In the genomic region with DNA sequence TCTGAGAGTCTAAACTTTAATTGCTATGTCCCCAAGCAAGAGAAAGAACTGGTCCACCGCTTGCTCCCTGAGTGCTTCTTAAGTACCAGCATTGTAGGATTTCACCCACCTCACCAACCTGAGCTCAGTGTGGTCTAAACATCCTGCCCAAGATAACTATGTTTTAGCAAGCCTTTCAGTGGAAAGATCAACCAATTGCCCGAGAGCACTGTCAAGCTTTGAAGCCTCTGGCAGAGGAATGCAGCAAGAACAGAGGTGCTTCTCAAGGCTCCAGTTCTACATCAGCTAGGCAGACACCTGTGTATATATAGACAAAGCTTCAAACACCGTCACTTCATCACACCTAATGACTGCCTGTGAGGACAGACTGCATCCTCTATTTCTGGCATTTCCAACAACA, we compare ENCODE assay signal across 8 mouse cellular contexts. TPM values are rescaled to one million over a fixed set of nuclear protein-coding genes. Genes with fewer than 3 reads are reported as not detected.
DNase-seq lines count a peak whose midpoint lies in the region; ATAC-seq and TF ChIP-seq lines count a peak whose summit lies in the region.

No protein-coding gene starts in this region.

- no peaks in the 10 kb centered on the region for H3K27me3 ChIP-seq in lung, embryonic 15.5 days
- H3K27me3 ChIP-seq in forebrain, postnatal 0 days (ENCODE audit: insufficient read depth, low read length), result no peaks in the 10 kb centered on the region
- no peaks in the 10 kb centered on the region for H3K27me3 ChIP-seq in liver, embryonic 16.5 days (ENCODE audit: control insufficient read depth, insufficient read depth, low read depth, low read length)

- H3K36me3 ChIP-seq in lung, embryonic 15.5 days, result no peaks in the 10 kb centered on the region
- no peaks in the 10 kb centered on the region for H3K36me3 ChIP-seq in forebrain, postnatal 0 days (ENCODE audit: insufficient read depth)
- H3K36me3 ChIP-seq in liver, embryonic 16.5 days (ENCODE audit: control insufficient read depth, insufficient read depth), result no peaks in the 10 kb centered on the region

- peak overlapping the region; percentile 86; the same call in 1 of the 2 replicates for H3K4me2 ChIP-seq in lung, embryonic 15.5 days
- H3K4me2 ChIP-seq in forebrain, postnatal 0 days (ENCODE audit: low read depth), result peak overlapping the region; percentile 78
- H3K4me2 ChIP-seq in liver, embryonic 16.5 days (ENCODE audit: low read depth, low read length), result peak overlapping the region; percentile 18; the same call in 1 of the 2 replicates

- no peak for ATAC-seq in lung, embryonic 15.5 days (ENCODE audit: borderline replicate concordance, extremely low read depth, low FRiP score, low TSS enrichment)
- no peak for ATAC-seq in forebrain, postnatal 0 days
- no peak for ATAC-seq in liver, embryonic 16.5 days (ENCODE audit: low read depth)
- ATAC-seq in monocyte, adult 5-6 weeks (replicated peaks; ENCODE audit: insufficient number of reproducible peaks, low FRiP score, low TSS enrichment, poor library complexity, severe bottlenecking), result no peak

- no peaks in the 10 kb centered on the region for H3K9me3 ChIP-seq in lung, embryonic 15.5 days
- H3K9me3 ChIP-seq in forebrain, postnatal 0 days (ENCODE audit: low read length), result no peaks in the 10 kb centered on the region
- H3K9me3 ChIP-seq in liver, embryonic 16.5 days (replicated peaks; ENCODE audit: control insufficient read depth, low read length), result no peaks in the 10 kb centered on the region

- 46% methylated on average over 3 of the region's 3 CpGs for WGBS in lung, embryonic 15.5 days
- WGBS in forebrain, postnatal 0 days, result 46% methylated on average over 3 of the region's 3 CpGs
- WGBS in liver, embryonic 16.5 days (ENCODE audit: insufficient replicate concordance), result 46% methylated on average over 3 of the region's 3 CpGs

- H3K4me1 ChIP-seq in lung, embryonic 15.5 days, result 0 out of 2 replicates have a peak, but pooled peaks cover 9% of the 10 kb centered on the region
- H3K4me1 ChIP-seq in forebrain, postnatal 0 days (ENCODE audit: insufficient read depth), result peaks cover 10% of the 10 kb centered on the region; the same call in 1 of the 2 replicates
- no peaks in the 10 kb centered on the region; the same call in 1 of the 2 replicates for H3K4me1 ChIP-seq in liver, embryonic 16.5 days (ENCODE audit: control insufficient read depth, low read depth, low read length)

- no peak for TF ChIP-seq CTCF in forebrain, postnatal 0 days (IDR thresholded peaks at IDR 0.05; ENCODE audit: low read depth)

- no peak for DNase-seq in lung, postnatal 25 days (ENCODE audit: low spot score)
- DNase-seq in forebrain, postnatal 0 days, result no peak
- DNase-seq in thymus, postnatal 10 days (ENCODE audit: low spot score in 2 of 2), result peak; percentile 20 to 31
- DNase-seq in layer of hippocampus, adult 9-11 months, result no peak
- DNase-seq in left cerebral cortex, adult 9 months (ENCODE audit: low spot score in 2 of 2), result no peak

- H3K27ac ChIP-seq in lung, embryonic 15.5 days, result no peak overlapping the region
- no peak overlapping the region for H3K27ac ChIP-seq in forebrain, postnatal 0 days (ENCODE audit: low read depth, low read length)
- H3K27ac ChIP-seq in liver, embryonic 16.5 days (ENCODE audit: low read length), result no peak overlapping the region

- H3K4me3 ChIP-seq in lung, embryonic 15.5 days, result no peak overlapping the region
- peak overlapping the region; percentile 73 for H3K4me3 ChIP-seq in forebrain, postnatal 0 days (ENCODE audit: low read depth, low read length)
- peak overlapping the region; percentile 68; the same call in 1 of the 2 replicates for H3K4me3 ChIP-seq in liver, embryonic 16.5 days (ENCODE audit: low read depth, low read length)

- no peak overlapping the region for H3K9ac ChIP-seq in lung, embryonic 15.5 days
- 0 out of 2 replicates have a peak overlapping the region, but pooled peaks have one; percentile 7 for H3K9ac ChIP-seq in forebrain, postnatal 0 days
- H3K9ac ChIP-seq in liver, embryonic 16.5 days (ENCODE audit: low read depth, low read length), result no peak overlapping the region

RNA-seq across cellular contexts. Expression of a gene that starts 1.3 kb away (rescaled TPM):
- 0.85 and 1.1 TPM in 2 replicates for polyA plus RNA-seq in lung, embryonic 15.5 days (2015; fragmentation: Nextera tagmentation; extraction: Ambion mirVana)
- 33.2 and 43.4 TPM in 2 replicates for total RNA-seq in forebrain, postnatal 0 days (2014; rRNA removed)
- polyA plus RNA-seq in forebrain, postnatal 0 days (2015; fragmentation: Nextera tagmentation; extraction: Ambion mirVana), result 10.1 and 11.7 TPM in 2 replicates
- 3.2 and 3.3 TPM in 2 replicates for polyA plus RNA-seq in liver, embryonic 16.5 days (2015; fragmentation: Nextera tagmentation; extraction: Ambion mirVana)
- 3.2 to 11.4 TPM (median 8.9 TPM) in 3 replicates for total RNA-seq in monocyte, adult 5-6 weeks (2017)

RNA-seq across cellular contexts. Expression of a gene that starts 55.4 kb away (rescaled TPM):
- polyA plus RNA-seq in lung, embryonic 15.5 days (2015; fragmentation: Nextera tagmentation; extraction: Ambion mirVana), result 54.9 and 58.9 TPM in 2 replicates
- total RNA-seq in forebrain, postnatal 0 days (2014; rRNA removed), result 6.0 and 25.2 TPM in 2 replicates
- 3.1 and 4.2 TPM in 2 replicates for polyA plus RNA-seq in forebrain, postnatal 0 days (2015; fragmentation: Nextera tagmentation; extraction: Ambion mirVana)
- polyA plus RNA-seq in liver, embryonic 16.5 days (2015; fragmentation: Nextera tagmentation; extraction: Ambion mirVana), result 15.3 and 16.6 TPM in 2 replicates
- 0.87 TPM in 1 of 3 replicates, not detected in the others for total RNA-seq in monocyte, adult 5-6 weeks (2017)

Comparison
In these comparisons a context has a peak if more than half of its experiments do, and no peak if none do; other contexts are left out.
1. H3K4me2 ChIP-seq: peak in every context shown above with its lines; median percentile 86 in lung, embryonic 15.5 days; 78 in forebrain, postnatal 0 days; 18 in liver, embryonic 16.5 days.
2. DNase-seq: peak in thymus, postnatal 10 days (2 of 2); none in lung, postnatal 25 days (single experiment), forebrain, postnatal 0 days (single experiment), layer of hippocampus, adult 9-11 months (single experiment) and left cerebral cortex, adult 9 months (0 of 2).